Mouse (Mus musculus) neural tube, embryonic 11.5 days (tissue): ENCODE measurements around the gene Ddx41. TPM values are rescaled to one million over a fixed set of nuclear protein-coding genes. Genes with fewer than 3 reads are reported as not detected.
A peak's percentile ranks its signal among the peaks of the same experiment; 100 is the strongest.

Source experiments
- ATAC-seq: fragments of 200-750 bp; cut with Nextera tagmentation; 2 replicates; pipeline ENCODE4 v1.8.0; 2017; ENCODE audit warnings: moderate number of reproducible peaks, mild to moderate bottlenecking, moderate TSS enrichment, moderate library complexity; ENCODE audit not compliant: insufficient read depth, low FRiP score, low TSS enrichment
- DNase-seq: peaks from one replicate; pipeline ENCODE4 v3.0.0-alpha.2; 2015; ENCODE audit warnings: low spot score
- H3K27ac ChIP-seq: fragments of 300-500 bp; sonication (generic); 2 replicates; pipeline ENCODE4 v1.5.1; 2014; ENCODE audit warnings: low read depth, mild to moderate bottlenecking, low read length
- H3K27me3 ChIP-seq: fragments of 300-500 bp; sonication (generic); 2 replicates; pipeline ENCODE4 v1.6.1; 2014; ENCODE audit warnings: mild to moderate bottlenecking, low read length, mixed read lengths; ENCODE audit not compliant: control insufficient read depth, insufficient read depth
- H3K36me3 ChIP-seq: fragments of 300-500 bp; sonication (generic); 2 replicates; pipeline ENCODE4 v1.6.1; 2014; ENCODE audit warnings: mild to moderate bottlenecking, low read length, moderate library complexity, mixed read lengths; ENCODE audit not compliant: control insufficient read depth, insufficient read depth
- H3K4me1 ChIP-seq: fragments of 300-500 bp; sonication (generic); 2 replicates; pipeline ENCODE4 v1.6.1; 2014; ENCODE audit warnings: low read length, mixed read lengths; ENCODE audit not compliant: control insufficient read depth, insufficient read depth
- H3K4me2 ChIP-seq: fragments of 300-500 bp; sonication (generic); 2 replicates; pipeline ENCODE4 v1.6.1; 2014; ENCODE audit warnings: low read depth, mild to moderate bottlenecking, moderate library complexity
- H3K4me3 ChIP-seq: fragments of 300-500 bp; sonication (generic); 2 replicates; pipeline ENCODE4 v1.5.1; 2014; ENCODE audit warnings: low read depth, low read length
- H3K9ac ChIP-seq: fragments of 300-500 bp; sonication (generic); 2 replicates; pipeline ENCODE4 v1.6.1; 2014; ENCODE audit warnings: mild to moderate bottlenecking, low read length
- H3K9me3 ChIP-seq: fragments of 300-500 bp; sonication (generic); 2 replicates; pipeline ENCODE4 v1.6.1; 2016; ENCODE audit warnings: low read length; ENCODE audit not compliant: control insufficient read depth
- WGBS: fragments of 180-500 bp; shearing (Covaris S2); extraction: QIAGEN DNeasy Blood & Tissue Kit; methylation state at CpG from one replicate; pipeline ENCODE4 v1.1.7; 2014; 5-methylcytosine and 5-hydroxymethylcytosine counted together
- microRNA-seq: library from miRNA; unstranded; fragments of <30 nt; microRNA quantifications from one replicate; pipeline ENCODE4, GENCODE M21; 2016
- polyA plus RNA-seq: library from polyadenylated mRNA; unstranded; fragments of >200 nt; fragmentation: Nextera tagmentation; extraction: Ambion mirVana; gene quantifications from 2 replicates; pipeline ENCODE4 v1.2.1, GENCODE M21; 2014

The Ddx41 gene
- polyA plus RNA-seq, 1 experiment from 2014 or later: 76.3 TPM

DNA sequence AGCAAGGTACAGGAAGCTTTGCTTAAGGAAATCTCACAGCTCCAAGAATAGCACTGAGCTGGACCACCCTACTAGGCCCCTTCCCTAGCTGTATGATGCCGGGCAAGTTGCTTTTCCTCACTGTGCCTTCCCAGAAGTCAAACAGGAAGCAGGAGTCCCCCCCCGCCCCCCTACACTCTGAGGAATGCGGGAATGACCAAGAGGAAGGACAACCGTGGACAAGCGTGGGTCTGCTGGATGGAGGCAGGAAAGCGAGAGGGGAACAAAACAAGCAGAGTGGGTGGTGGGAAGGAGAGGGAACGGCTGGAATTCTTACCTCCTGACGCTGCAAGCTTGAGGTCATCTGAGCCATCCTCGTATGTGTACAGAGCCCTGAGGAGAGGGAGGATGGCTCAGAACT, 53.4 kb downstream of the Ddx41 start:
- Histone ChIP-seq H3K9ac (no peak overlapping the region), H3K4me1 (peaks cover 42% of the 10 kb centered on the region), H3K4me3 (no peak overlapping the region), H3K4me2 (peak overlapping the region; percentile 88), H3K36me3 (peaks cover 25% of the 10 kb centered on the region), H3K9me3 (no peaks in the 10 kb centered on the region), H3K27me3 (no peaks in the 10 kb centered on the region), H3K27ac (no peak overlapping the region)
- 45% methylated on average over 9 of the region's 9 CpGs for WGBS
- DNase-seq (no peak), ATAC-seq (no peak)

GRCm38 (mm10) chr13:55482542-55482941, 53.9 kb downstream of the Ddx41 start:
- Histone ChIP-seq H3K36me3 (peaks cover 25% of the 10 kb centered on the region), H3K27ac (no peak overlapping the region), H3K9ac (no peak overlapping the region), H3K9me3 (no peaks in the 10 kb centered on the region), H3K27me3 (no peaks in the 10 kb centered on the region), H3K4me1 (peaks cover 40% of the 10 kb centered on the region), H3K4me3 (no peak overlapping the region), H3K4me2 (no peak overlapping the region)
- WGBS: 85% methylated on average over 7 of the region's 7 CpGs
- no peak for ATAC-seq
- no peak for DNase-seq

Small RNA genes lying within 50 kb of the gene (microRNA-seq; reads per million reads assigned to microRNA genes)
- 1.0 reads per million for gene Mir6945

Other genes with a start within 250 kb of the Ddx41 start
- 406 and 417 TPM in 2 replicates for gene Prelid1, start 216.2 kb downstream of the Ddx41 start, polyA plus RNA-seq
- gene Rab24, start 214.7 kb downstream of the Ddx41 start, polyA plus RNA-seq: 89.7 and 90.6 TPM in 2 replicates
- gene Mxd3, start 206.8 kb downstream of the Ddx41 start, polyA plus RNA-seq: 29.5 and 31.6 TPM in 2 replicates
- gene Lman2, start 173.9 kb downstream of the Ddx41 start, polyA plus RNA-seq: 82.1 and 94.8 TPM in 2 replicates
- gene Rgs14, start 166.9 kb downstream of the Ddx41 start, polyA plus RNA-seq: 0.59 and 0.97 TPM in 2 replicates
- gene Slc34a1, start 138.5 kb downstream of the Ddx41 start, polyA plus RNA-seq: 0.13 TPM in 1 of 2 replicates, not detected in the other
- gene Pfn3, start 121.4 kb downstream of the Ddx41 start, polyA plus RNA-seq: not detected in 2 replicates
- gene F12, start 109.9 kb downstream of the Ddx41 start, polyA plus RNA-seq: not detected in 2 replicates
- gene Grk6, start 91.6 kb downstream of the Ddx41 start, polyA plus RNA-seq: 58.1 and 59.6 TPM in 2 replicates
- 2.2 and 2.6 TPM in 2 replicates for gene Prr7, start 72.4 kb downstream of the Ddx41 start, polyA plus RNA-seq
- 362 and 372 TPM in 2 replicates for gene Dbn1, start 48.5 kb downstream of the Ddx41 start, polyA plus RNA-seq
- 165 and 172 TPM in 2 replicates for gene Pdlim7, start 23.0 kb downstream of the Ddx41 start, polyA plus RNA-seq
- 2.6 and 2.7 TPM in 2 replicates for gene Dok3, start 7.4 kb downstream of the Ddx41 start, polyA plus RNA-seq
- 44.6 and 51.0 TPM in 2 replicates for gene Fam193b, start 34.5 kb upstream of the Ddx41 start, polyA plus RNA-seq
- 51.6 and 59.0 TPM in 2 replicates for gene Tmed9, start 37.1 kb upstream of the Ddx41 start, polyA plus RNA-seq
- gene B4galt7, start 63.2 kb upstream of the Ddx41 start, polyA plus RNA-seq: 21.7 and 22.0 TPM in 2 replicates
- gene Caml, start 86.3 kb upstream of the Ddx41 start, polyA plus RNA-seq: 68.0 and 69.2 TPM in 2 replicates
- 52.9 and 53.4 TPM in 2 replicates for gene Ddx46, start 98.4 kb upstream of the Ddx41 start, polyA plus RNA-seq
- gene B230219D22Rik, start 156.5 kb upstream of the Ddx41 start, polyA plus RNA-seq: 73.8 and 77.8 TPM in 2 replicates
- gene Txndc15, start 178.0 kb upstream of the Ddx41 start, polyA plus RNA-seq: 98.0 and 104 TPM in 2 replicates
- 25.6 and 28.6 TPM in 2 replicates for gene Pcbd2, start 190.7 kb upstream of the Ddx41 start, polyA plus RNA-seq
- gene Catsper3, start 247.9 kb upstream of the Ddx41 start, polyA plus RNA-seq: not detected in 2 replicates